Mouse (Mus musculus): Measurements from ENCODE around the gene Kat2b. TPM values are rescaled to one million over a fixed set of nuclear protein-coding genes. Genes with fewer than 3 reads are reported as not detected.
"Not testable (repeated sequence)": the region's sequence is repeated elsewhere in the genome, so short reads cannot be mapped to it uniquely, and the experiment has no call there.

The Kat2b gene
- polyA plus RNA-seq, 1 experiment from 2014 or later = 2.7 TPM

DNA sequence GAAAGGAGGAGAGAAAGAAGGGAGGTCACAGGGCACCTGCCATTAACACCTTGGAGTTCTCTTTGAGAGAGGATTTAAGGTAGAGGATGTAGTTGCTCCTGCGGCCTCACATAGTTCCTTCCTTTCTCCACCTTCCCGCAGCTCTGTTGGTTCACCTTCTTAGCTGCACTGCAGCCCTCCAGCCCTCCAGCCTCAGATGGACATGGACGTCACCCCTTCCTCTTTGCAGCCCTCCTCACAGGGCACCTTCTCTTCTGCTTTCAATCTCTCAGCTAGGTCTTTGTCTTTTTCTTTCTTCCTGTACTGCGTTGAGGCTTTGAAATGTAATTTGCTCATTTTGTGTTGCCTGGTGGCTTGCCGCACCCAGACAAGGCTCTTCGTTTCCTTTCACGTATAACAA lies 42.3 kb downstream of the Kat2b start:
- H3K4me3 ChIP-seq (replicated peaks); H3K4me2 ChIP-seq: not testable (repeated sequence)

DNA sequence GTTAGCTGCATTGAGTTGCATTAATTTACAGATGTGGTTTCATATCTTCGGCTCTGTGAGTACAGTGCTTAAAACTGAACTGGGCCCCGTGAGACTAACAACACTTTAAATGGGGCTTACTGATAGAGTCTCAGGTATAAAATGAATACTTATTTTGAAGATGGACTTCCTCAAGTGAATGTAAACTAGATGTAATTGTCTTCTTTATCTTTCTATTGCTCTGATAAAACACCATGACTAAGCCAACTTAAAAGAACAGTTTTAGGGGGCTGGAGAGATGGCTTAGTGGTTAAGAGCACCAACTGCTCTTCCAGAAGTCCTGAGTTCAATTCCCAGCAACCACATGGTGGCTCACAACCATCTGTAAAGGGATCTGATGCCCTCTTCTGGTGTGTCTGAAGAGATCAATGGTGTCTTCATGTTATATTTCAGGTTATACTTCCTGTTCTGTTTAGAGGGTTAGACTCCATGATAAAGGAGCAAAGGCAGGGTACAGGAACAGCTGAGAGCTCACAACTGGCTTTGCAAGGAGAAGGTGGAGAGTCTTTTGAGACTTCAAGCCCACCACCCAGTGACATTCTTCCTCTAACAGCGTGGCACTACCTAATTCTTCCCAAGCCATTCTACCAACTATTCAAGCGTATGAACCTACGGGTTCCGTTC lies 50.8 kb downstream of the Kat2b start:
- Histone ChIP-seq H3K36me3 (peaks cover 4% of the 10 kb centered on the region; the same call in 1 of the 2 replicates), H3K27ac (no peak overlapping the region), H3K9me3 (no peaks in the 10 kb centered on the region), H3K4me3 (replicated peaks) (no peak overlapping the region), H3K4me2 (no peak overlapping the region), H3K27me3 (no peaks in the 10 kb centered on the region), H3K4me1 (replicated peaks) (no peaks in the 10 kb centered on the region), H3K9ac (replicated peaks) (no peak overlapping the region)
- WGBS = 93% methylated on average over 6 of the region's 6 CpGs
- ATAC-seq (ENCODE audit: insufficient number of reproducible peaks, insufficient read depth, low FRiP score, low TSS enrichment, low read depth) = no peak

More for the DNA sequence above, 42.3 kb downstream of the Kat2b start:
- not testable (repeated sequence) for ATAC-seq (ENCODE audit: insufficient number of reproducible peaks, insufficient read depth, low FRiP score, low TSS enrichment, low read depth); H3K27ac ChIP-seq; H3K4me1 ChIP-seq (replicated peaks); H3K27me3 ChIP-seq; H3K9me3 ChIP-seq; H3K9ac ChIP-seq (replicated peaks)
- peaks cover 14% of the 10 kb centered on the region for H3K36me3 ChIP-seq
- WGBS = no CpG with 5 or more reads among the region's 7 CpGs

DNA sequence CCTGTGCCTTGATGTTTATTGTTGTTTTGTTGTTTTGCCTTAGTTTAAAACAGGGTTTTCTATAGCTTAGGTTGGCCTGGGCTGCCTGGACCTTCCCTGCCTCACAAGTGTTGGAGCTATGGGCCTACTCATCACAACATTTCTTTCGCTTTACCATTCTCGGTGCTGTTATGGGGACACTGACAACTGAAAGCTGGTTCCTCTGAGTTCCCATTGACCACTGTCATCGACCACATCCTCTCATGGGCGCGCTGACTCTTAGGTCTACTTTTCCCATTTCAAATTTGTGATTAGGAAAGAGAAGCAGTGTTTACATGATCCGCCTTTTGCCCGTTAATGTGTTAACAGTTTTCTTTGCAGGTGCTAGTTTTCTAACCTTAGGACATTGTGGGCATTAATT lies 51.7 kb downstream of the Kat2b start:
- no peak overlapping the region for H3K27ac ChIP-seq
- no peak for ATAC-seq (ENCODE audit: insufficient number of reproducible peaks, insufficient read depth, low FRiP score, low TSS enrichment, low read depth)
- 94% methylated on average over 7 of the region's 7 CpGs for WGBS

DNA sequence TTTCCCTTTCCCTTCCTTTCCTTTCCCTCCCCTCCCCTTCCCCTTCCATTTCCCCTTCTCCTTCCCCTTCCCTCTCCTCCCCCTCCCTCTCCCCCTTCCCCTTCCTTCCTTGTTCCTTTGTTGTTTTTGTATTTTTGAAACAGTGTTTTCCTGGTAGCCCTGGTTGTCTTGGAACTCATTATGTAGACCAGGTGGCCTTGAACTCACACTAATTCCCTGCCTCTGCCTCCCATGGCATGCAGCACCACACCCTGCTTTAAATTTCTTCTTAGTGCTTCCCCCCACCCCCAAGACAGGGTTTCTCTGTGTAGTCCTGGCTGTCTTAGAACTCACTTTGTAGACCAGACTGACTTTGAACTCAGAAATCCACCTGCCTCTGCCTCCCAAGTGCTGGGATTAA lies 52.7 kb downstream of the Kat2b start:
- no peak for ATAC-seq (ENCODE audit: insufficient number of reproducible peaks, insufficient read depth, low FRiP score, low TSS enrichment, low read depth)
- Histone ChIP-seq H3K27ac (no peak overlapping the region), H3K36me3 (peaks cover 4% of the 10 kb centered on the region; the same call in 1 of the 2 replicates), H3K27me3 (no peaks in the 10 kb centered on the region), H3K9me3 (no peaks in the 10 kb centered on the region), H3K4me3 (replicated peaks) (no peak overlapping the region), H3K9ac (replicated peaks) (no peak overlapping the region), H3K4me2 (no peak overlapping the region), H3K4me1 (replicated peaks) (no peaks in the 10 kb centered on the region)

More for the DNA sequence above, 51.7 kb downstream of the Kat2b start:
- no peak overlapping the region for H3K4me3 ChIP-seq (replicated peaks)
- H3K4me1 ChIP-seq (replicated peaks) = no peaks in the 10 kb centered on the region
- no peak overlapping the region for H3K4me2 ChIP-seq
- peaks cover 4% of the 10 kb centered on the region; the same call in 1 of the 2 replicates for H3K36me3 ChIP-seq
- no peaks in the 10 kb centered on the region for H3K9me3 ChIP-seq
- no peaks in the 10 kb centered on the region for H3K27me3 ChIP-seq
- H3K9ac ChIP-seq (replicated peaks) = no peak overlapping the region

DNA sequence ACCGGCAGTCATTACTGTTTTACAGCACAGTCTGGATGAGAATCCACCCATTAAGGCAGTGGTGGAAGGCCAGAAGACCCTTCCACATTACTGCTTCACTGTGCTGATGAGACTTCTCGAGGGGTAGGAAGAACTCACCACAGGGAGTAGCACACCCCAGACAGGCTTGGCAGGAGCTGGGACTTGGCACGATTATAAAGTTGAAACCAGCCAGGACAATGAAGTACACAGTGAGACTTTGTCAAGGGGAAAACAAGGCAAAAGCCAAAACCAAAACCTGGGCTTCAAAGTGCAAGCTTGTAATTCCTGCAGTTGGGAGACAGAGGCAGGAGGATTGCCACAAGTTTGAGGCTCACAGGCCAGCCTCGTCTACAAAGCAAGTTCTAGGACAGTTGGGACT lies 54.0 kb downstream of the Kat2b start:
- H3K4me3 ChIP-seq (replicated peaks) = no peak overlapping the region
- H3K27me3 ChIP-seq = no peaks in the 10 kb centered on the region
- no peak overlapping the region for H3K27ac ChIP-seq
- H3K4me2 ChIP-seq = no peak overlapping the region
- 0 out of 2 replicates have a peak, but pooled peaks cover 4% of the 10 kb centered on the region for H3K36me3 ChIP-seq
- ATAC-seq (ENCODE audit: insufficient number of reproducible peaks, insufficient read depth, low FRiP score, low TSS enrichment, low read depth) = no peak
- 82% methylated on average over 4 of the region's 4 CpGs for WGBS
- H3K9me3 ChIP-seq = no peaks in the 10 kb centered on the region
- H3K4me1 ChIP-seq (replicated peaks) = no peaks in the 10 kb centered on the region
- no peak overlapping the region for H3K9ac ChIP-seq (replicated peaks)

DNA sequence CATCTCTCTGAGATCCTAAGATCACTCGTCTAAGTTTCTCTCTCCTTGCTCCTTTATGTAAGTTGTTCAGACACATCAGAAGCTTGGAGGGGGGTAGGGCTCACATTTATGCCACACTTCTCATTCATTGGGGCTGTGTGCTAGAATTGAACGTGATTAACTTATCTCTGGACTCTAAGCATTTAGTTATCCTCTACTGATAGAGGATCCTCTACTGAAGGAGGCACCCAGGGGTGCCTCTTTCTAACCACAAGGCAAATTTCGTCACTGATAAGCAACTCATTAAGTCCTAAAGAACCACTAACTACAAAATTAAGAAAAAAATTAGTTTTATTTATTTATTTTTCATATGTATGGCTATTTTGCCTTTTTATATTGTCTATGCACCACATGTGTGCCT lies 55.5 kb downstream of the Kat2b start:
- Histone ChIP-seq H3K4me1 (replicated peaks) (no peaks in the 10 kb centered on the region), H3K4me2 (no peak overlapping the region), H3K9ac (replicated peaks) (no peak overlapping the region), H3K36me3 (0 out of 2 replicates have a peak, but pooled peaks cover 4% of the 10 kb centered on the region), H3K4me3 (replicated peaks) (no peak overlapping the region), H3K27ac (no peak overlapping the region), H3K9me3 (no peaks in the 10 kb centered on the region), H3K27me3 (no peaks in the 10 kb centered on the region)
- 79% methylated on average over 3 of the region's 3 CpGs for WGBS
- no peak for ATAC-seq (ENCODE audit: insufficient number of reproducible peaks, insufficient read depth, low FRiP score, low TSS enrichment, low read depth)

DNA sequence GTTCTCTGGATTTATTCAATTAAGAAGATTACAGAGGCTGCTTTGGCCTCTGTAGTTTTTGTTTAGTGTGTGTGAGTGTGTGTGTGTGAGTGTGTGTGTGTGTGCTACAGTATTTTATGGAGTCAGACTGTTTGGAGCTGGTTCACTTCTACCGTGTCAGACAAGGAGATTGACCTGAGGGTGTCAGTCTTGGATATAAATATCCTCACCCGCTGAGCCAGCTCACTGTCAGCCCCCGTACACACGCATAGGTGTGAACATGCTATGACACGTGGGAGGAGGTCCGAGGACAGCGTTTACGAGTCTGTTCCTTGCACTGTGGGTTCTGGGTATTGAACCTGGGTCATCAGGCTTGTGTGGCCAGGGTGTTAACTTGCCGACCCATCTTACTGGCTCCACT lies 57.1 kb downstream of the Kat2b start:
- H3K9ac ChIP-seq (replicated peaks) = no peak overlapping the region
- WGBS = 85% methylated on average over 9 of the region's 9 CpGs

DNA sequence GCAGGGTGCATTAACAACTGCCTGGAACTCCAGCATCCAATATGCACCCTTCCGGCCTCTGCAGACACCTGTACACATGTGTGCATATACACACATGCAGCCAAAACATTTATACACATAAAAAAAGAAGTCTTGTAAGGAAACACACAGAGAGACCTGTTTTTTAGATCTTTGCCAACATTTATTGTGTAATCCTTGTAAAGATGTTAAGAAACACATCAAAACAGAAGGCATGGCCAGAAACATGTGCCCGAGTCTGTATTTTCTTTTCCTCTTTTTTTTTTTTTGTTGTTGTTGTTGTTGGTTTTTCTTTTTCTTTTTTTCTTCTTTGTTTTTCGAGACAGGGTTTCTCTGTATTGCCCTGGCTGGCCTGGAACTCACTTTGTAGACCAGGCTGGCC lies 59.5 kb downstream of the Kat2b start:
- Histone ChIP-seq H3K4me1 (replicated peaks) (no peaks in the 10 kb centered on the region), H3K27me3 (no peaks in the 10 kb centered on the region), H3K4me2 (no peak overlapping the region), H3K9ac (replicated peaks) (no peak overlapping the region), H3K9me3 (no peaks in the 10 kb centered on the region), H3K36me3 (peaks cover 9% of the 10 kb centered on the region; the same call in 1 of the 2 replicates), H3K27ac (no peak overlapping the region), H3K4me3 (replicated peaks) (no peak overlapping the region)
- no peak for ATAC-seq (ENCODE audit: insufficient number of reproducible peaks, insufficient read depth, low FRiP score, low TSS enrichment, low read depth)
- WGBS = 76% methylated on average over 3 of the region's 3 CpGs

More for the DNA sequence above, 57.1 kb downstream of the Kat2b start:
- no peak overlapping the region for H3K4me2 ChIP-seq
- H3K36me3 ChIP-seq = 0 out of 2 replicates have a peak, but pooled peaks cover 4% of the 10 kb centered on the region
- ATAC-seq (ENCODE audit: insufficient number of reproducible peaks, insufficient read depth, low FRiP score, low TSS enrichment, low read depth) = no peak
- no peaks in the 10 kb centered on the region for H3K9me3 ChIP-seq
- no peak overlapping the region for H3K4me3 ChIP-seq (replicated peaks)
- no peaks in the 10 kb centered on the region for H3K4me1 ChIP-seq (replicated peaks)
- H3K27me3 ChIP-seq = no peaks in the 10 kb centered on the region
- no peak overlapping the region for H3K27ac ChIP-seq

DNA sequence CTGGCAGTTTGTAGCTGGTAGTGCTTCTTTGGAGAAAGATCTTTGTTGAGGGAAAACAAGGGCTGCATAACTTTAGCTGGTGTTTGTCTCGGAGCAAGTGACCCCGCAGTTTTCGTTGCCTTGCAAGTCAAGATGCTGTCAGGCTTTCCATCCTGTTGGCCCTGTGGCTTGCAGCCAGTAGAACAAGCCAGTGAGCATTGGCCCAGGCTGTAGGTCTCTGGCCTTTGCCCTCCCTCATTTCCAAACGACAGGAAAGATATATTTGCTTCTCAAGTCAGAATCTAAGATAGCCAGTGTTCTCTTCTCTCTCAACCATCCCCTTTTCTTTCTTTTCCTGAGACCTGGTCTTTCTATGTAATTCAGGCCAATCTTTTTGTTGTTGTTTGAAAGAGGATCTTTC lies 60.8 kb downstream of the Kat2b start:
- no peaks in the 10 kb centered on the region for H3K27me3 ChIP-seq
- 79% methylated on average over 4 of the region's 4 CpGs for WGBS
- no peak for ATAC-seq (ENCODE audit: insufficient number of reproducible peaks, insufficient read depth, low FRiP score, low TSS enrichment, low read depth)
- H3K9ac ChIP-seq (replicated peaks) = no peak overlapping the region
- H3K4me3 ChIP-seq (replicated peaks) = no peak overlapping the region
- H3K4me1 ChIP-seq (replicated peaks) = no peaks in the 10 kb centered on the region
- H3K9me3 ChIP-seq = no peaks in the 10 kb centered on the region
- peaks cover 10% of the 10 kb centered on the region; the same call in 1 of the 2 replicates for H3K36me3 ChIP-seq
- H3K27ac ChIP-seq = no peak overlapping the region
- no peak overlapping the region for H3K4me2 ChIP-seq

DNA sequence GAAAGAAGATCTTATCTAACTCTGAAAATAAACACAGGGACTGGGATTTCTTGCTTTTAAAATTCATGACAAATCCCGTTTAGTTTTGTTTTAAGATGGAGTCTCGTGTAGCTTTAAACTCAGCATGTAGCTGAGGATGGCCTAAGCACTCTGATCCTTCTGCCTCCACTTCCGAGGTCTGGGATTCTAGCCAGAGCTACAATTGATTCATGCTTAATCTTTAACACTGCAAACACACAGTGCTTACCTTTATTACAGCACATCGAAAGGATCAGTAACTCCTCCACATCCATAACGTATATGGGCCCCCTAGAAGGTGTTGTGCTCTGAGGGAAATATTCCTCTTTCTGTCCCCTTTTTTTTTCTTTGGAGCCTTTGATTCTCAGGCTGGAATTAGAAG lies 61.5 kb downstream of the Kat2b start:
- peaks cover 14% of the 10 kb centered on the region; the same call in 1 of the 2 replicates for H3K36me3 ChIP-seq
- H3K4me2 ChIP-seq = no peak overlapping the region
- H3K4me3 ChIP-seq (replicated peaks) = no peak overlapping the region
- no peaks in the 10 kb centered on the region for H3K9me3 ChIP-seq
- no peaks in the 10 kb centered on the region for H3K4me1 ChIP-seq (replicated peaks)
- no peak overlapping the region for H3K9ac ChIP-seq (replicated peaks)
- WGBS = 86% methylated on average over 5 of the region's 5 CpGs
- no peaks in the 10 kb centered on the region for H3K27me3 ChIP-seq
- ATAC-seq (ENCODE audit: insufficient number of reproducible peaks, insufficient read depth, low FRiP score, low TSS enrichment, low read depth) = no peak
- no peak overlapping the region for H3K27ac ChIP-seq

DNA sequence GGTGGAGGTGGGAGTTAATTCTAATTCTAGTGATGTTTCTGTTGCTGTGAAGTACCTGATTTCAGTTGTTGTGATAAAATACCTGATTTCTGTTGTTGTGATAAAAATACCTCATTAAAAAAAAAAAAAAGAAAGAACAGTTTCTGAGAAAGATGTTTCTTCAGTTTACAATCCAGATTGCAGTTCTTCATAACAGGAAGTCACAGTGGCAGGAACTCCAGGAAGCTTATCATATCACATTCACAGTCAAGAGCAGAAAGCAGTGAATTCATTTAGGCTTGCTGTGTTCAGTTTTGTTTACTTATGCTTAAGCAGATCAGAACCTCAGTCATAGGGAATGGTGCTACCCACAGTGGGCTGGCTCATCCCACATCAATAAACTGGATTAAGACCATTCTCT lies 64.7 kb downstream of the Kat2b start:
- ATAC-seq (ENCODE audit: insufficient number of reproducible peaks, insufficient read depth, low FRiP score, low TSS enrichment, low read depth) = no peak
- H3K36me3 ChIP-seq = peaks cover 17% of the 10 kb centered on the region; the same call in 1 of the 2 replicates
- H3K9ac ChIP-seq (replicated peaks) = no peak overlapping the region
- no peaks in the 10 kb centered on the region for H3K4me1 ChIP-seq (replicated peaks)
- H3K4me3 ChIP-seq (replicated peaks) = no peak overlapping the region
- H3K9me3 ChIP-seq = no peaks in the 10 kb centered on the region
- no peak overlapping the region for H3K27ac ChIP-seq
- no peaks in the 10 kb centered on the region for H3K27me3 ChIP-seq
- no peak overlapping the region for H3K4me2 ChIP-seq

DNA sequence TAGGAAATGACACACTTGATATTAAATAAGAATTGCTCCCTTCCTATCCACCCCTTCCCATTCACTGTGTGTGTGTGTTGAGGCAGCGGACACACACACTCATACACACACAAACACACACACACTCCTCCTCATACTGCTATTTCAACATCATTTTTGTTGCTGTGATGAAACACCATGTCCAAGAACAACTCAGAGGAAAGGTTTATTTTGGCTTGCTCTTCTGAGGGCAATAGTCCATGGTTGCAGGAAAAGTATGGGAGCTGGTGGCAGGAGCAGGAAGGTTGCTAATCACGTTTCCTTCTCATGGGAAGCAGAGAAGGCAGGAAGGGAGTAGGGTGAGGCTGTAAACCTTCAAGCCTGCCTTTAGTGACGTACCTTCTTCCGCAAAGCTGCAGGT lies 76.7 kb downstream of the Kat2b start:
- Histone ChIP-seq H3K36me3 (peaks cover 41% of the 10 kb centered on the region), H3K27me3 (no peaks in the 10 kb centered on the region), H3K9me3 (no peaks in the 10 kb centered on the region), H3K4me1 (replicated peaks) (no peaks in the 10 kb centered on the region), H3K9ac (replicated peaks) (no peak overlapping the region), H3K4me2 (no peak overlapping the region), H3K4me3 (replicated peaks) (no peak overlapping the region), H3K27ac (no peak overlapping the region)
- 83% methylated on average over 4 of the region's 4 CpGs for WGBS
- ATAC-seq (ENCODE audit: insufficient number of reproducible peaks, insufficient read depth, low FRiP score, low TSS enrichment, low read depth) = no peak

All from limb, embryonic 12.5 days (tissue).